Mouse (Mus musculus): ENCODE measurements at regions not wholly inside any gene's neighbourhood (a gene's known extent, or its start where the extent isn't known, plus 50 kb on each side); places are given as distances from the start of the nearest gene placed in this dataset.
A peak's percentile ranks its signal among the peaks of the same experiment; 100 is the strongest.

- DNase-seq (ENCODE audit: low spot score, missing footprints) (no peak), ATAC-seq (ENCODE audit: low FRiP score) (no peak)
- Histone ChIP-seq H3K9ac (ENCODE audit: low read length) (no peak overlapping the region), H3K27me3 (ENCODE audit: control insufficient read depth, insufficient read depth, low read length) (no peaks in the 10 kb centered on the region), H3K4me3 (ENCODE audit: low read depth, low read length) (no peak overlapping the region), H3K27ac (ENCODE audit: low read depth, low read length) (no peak overlapping the region), H3K9me3 (ENCODE audit: control insufficient read depth, low read length) (no peaks in the 10 kb centered on the region), H3K4me2 (no peak overlapping the region), H3K4me1 (ENCODE audit: control insufficient read depth, insufficient read depth, low read length) (no peaks in the 10 kb centered on the region), H3K36me3 (ENCODE audit: control insufficient read depth, insufficient read depth, low read length) (no peaks in the 10 kb centered on the region)
- WGBS, result 78% methylated on average over 2 of the region's 2 CpGs
Measured at GRCm38 (mm10) chr16:50899151-50899550, 308.2 kb upstream of the Ccdc54 start.

- Histone ChIP-seq H3K4me1 (ENCODE audit: control insufficient read depth, insufficient read depth, low read length) (no peaks in the 10 kb centered on the region), H3K27ac (ENCODE audit: low read depth, low read length) (no peak overlapping the region), H3K9ac (ENCODE audit: low read length) (no peak overlapping the region), H3K4me3 (ENCODE audit: low read depth, low read length) (no peak overlapping the region), H3K9me3 (ENCODE audit: control insufficient read depth, low read length) (no peaks in the 10 kb centered on the region), H3K36me3 (ENCODE audit: control insufficient read depth, insufficient read depth, low read length) (no peaks in the 10 kb centered on the region), H3K27me3 (ENCODE audit: control insufficient read depth, insufficient read depth, low read length) (no peaks in the 10 kb centered on the region), H3K4me2 (no peak overlapping the region)
- no peak for DNase-seq (ENCODE audit: low spot score, missing footprints)
- no peak for ATAC-seq (ENCODE audit: low FRiP score)
- 66% methylated on average over 3 of the region's 3 CpGs for WGBS
Measured at GRCm38 (mm10) chr16:50877926-50878325, 287.0 kb upstream of the Ccdc54 start.

DNA sequence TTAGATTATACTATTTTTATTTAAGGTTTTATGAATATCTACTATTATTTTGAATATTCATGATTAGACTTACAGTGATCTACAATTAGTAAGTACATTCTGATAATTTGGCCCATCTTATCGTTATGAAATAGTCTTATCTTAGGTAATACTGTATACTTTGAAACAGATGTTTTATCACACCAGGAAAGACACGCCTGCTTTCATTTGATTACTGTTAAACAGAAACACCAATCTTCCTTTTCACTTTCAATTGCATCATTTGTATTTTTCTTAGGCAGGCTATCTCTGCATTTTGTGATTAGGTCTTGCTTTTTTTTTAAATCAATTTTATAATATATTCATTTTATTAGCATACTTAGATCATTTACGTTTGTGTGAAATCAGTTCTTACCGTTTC lies 280.4 kb upstream of the Ccdc54 start:
- Histone ChIP-seq H3K4me3 (ENCODE audit: low read depth, low read length) (no peak overlapping the region), H3K36me3 (ENCODE audit: control insufficient read depth, insufficient read depth, low read length) (no peaks in the 10 kb centered on the region), H3K9ac (ENCODE audit: low read length) (no peak overlapping the region), H3K27ac (ENCODE audit: low read depth, low read length) (no peak overlapping the region), H3K9me3 (ENCODE audit: control insufficient read depth, low read length) (no peaks in the 10 kb centered on the region), H3K4me1 (ENCODE audit: control insufficient read depth, insufficient read depth, low read length) (no peaks in the 10 kb centered on the region), H3K4me2 (no peak overlapping the region), H3K27me3 (ENCODE audit: control insufficient read depth, insufficient read depth, low read length) (no peaks in the 10 kb centered on the region)
- ATAC-seq (ENCODE audit: low FRiP score), result no peak
- 91% methylated on average over 4 of the region's 4 CpGs for WGBS
- no peak for DNase-seq (ENCODE audit: low spot score, missing footprints)

DNA sequence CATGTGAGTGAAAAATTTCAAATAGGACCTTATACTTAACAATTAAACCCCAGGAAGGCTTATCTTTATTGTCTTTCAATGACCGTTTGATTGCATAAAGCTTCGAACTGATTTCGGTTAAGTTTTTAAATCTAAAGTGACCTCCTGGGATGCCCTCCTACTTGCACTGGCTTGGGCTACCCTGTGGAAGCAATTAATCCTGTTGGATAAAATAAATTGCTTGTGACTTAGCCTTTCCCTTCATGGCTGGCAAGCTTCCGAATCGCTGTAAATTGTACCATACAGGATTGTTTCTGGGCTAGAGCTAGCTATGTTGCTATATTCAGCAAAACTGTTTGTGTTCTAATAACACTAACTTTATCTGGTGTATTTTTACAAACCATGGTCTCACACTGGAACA lies 272.6 kb upstream of the Ccdc54 start:
- H3K9ac ChIP-seq (ENCODE audit: low read length), result no peak overlapping the region
- H3K4me1 ChIP-seq (ENCODE audit: control insufficient read depth, insufficient read depth, low read length), result no peaks in the 10 kb centered on the region
- no peak overlapping the region for H3K4me2 ChIP-seq
- 73% methylated on average over 5 of the region's 5 CpGs for whole genome bisulfite sequencing
- no peak overlapping the region for H3K4me3 ChIP-seq (ENCODE audit: low read depth, low read length)
- ATAC-seq (ENCODE audit: low FRiP score) (no peak), DNase-seq (ENCODE audit: low spot score, missing footprints) (no peak)
- no peaks in the 10 kb centered on the region for H3K36me3 ChIP-seq (ENCODE audit: control insufficient read depth, insufficient read depth, low read length)
- H3K27ac ChIP-seq (ENCODE audit: low read depth, low read length), result no peak overlapping the region
- no peaks in the 10 kb centered on the region for H3K9me3 ChIP-seq (ENCODE audit: control insufficient read depth, low read length)
- no peaks in the 10 kb centered on the region for H3K27me3 ChIP-seq (ENCODE audit: control insufficient read depth, insufficient read depth, low read length)

DNA sequence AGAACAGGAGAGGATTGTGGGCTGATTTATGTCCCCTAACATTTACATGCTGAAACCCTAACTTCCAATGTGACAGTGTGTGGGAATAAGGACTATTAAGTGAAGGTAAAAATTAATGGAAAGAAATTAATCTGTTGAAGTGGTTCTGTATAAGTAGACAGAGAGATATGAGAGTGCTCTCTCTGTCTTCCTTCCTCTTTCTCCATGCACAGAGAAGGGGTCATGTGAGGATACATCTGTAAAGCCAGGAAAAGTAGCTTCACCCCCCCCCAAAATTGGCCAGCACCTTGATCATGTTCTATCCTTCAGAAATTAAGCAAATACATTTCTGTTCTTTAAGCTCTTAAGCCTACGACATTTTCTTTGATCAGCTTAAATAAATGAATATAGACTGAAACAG lies 268.6 kb upstream of the Ccdc54 start:
- no peak overlapping the region for H3K4me2 ChIP-seq
- no peak for DNase-seq (ENCODE audit: low spot score, missing footprints)
- no peaks in the 10 kb centered on the region for H3K27me3 ChIP-seq (ENCODE audit: control insufficient read depth, insufficient read depth, low read length)
- H3K4me3 ChIP-seq (ENCODE audit: low read depth, low read length), result no peak overlapping the region
- H3K4me1 ChIP-seq (ENCODE audit: control insufficient read depth, insufficient read depth, low read length), result no peaks in the 10 kb centered on the region
- H3K36me3 ChIP-seq (ENCODE audit: control insufficient read depth, insufficient read depth, low read length), result no peaks in the 10 kb centered on the region
- 93% methylated on average over 1 of the region's 1 CpGs for WGBS
- ATAC-seq (ENCODE audit: low FRiP score), result no peak
- H3K27ac ChIP-seq (ENCODE audit: low read depth, low read length), result no peak overlapping the region
- H3K9me3 ChIP-seq (ENCODE audit: control insufficient read depth, low read length), result no peaks in the 10 kb centered on the region
- no peak overlapping the region for H3K9ac ChIP-seq (ENCODE audit: low read length)

- Histone ChIP-seq H3K27me3 (ENCODE audit: control insufficient read depth, insufficient read depth, low read length) (no peaks in the 10 kb centered on the region), H3K27ac (ENCODE audit: low read depth, low read length) (no peak overlapping the region), H3K36me3 (ENCODE audit: control insufficient read depth, insufficient read depth, low read length) (no peaks in the 10 kb centered on the region), H3K9me3 (ENCODE audit: control insufficient read depth, low read length) (no peaks in the 10 kb centered on the region), H3K4me2 (no peak overlapping the region), H3K4me1 (ENCODE audit: control insufficient read depth, insufficient read depth, low read length) (no peaks in the 10 kb centered on the region), H3K9ac (ENCODE audit: low read length) (no peak overlapping the region), H3K4me3 (ENCODE audit: low read depth, low read length) (no peak overlapping the region)
- no peak for DNase-seq (ENCODE audit: low spot score, missing footprints)
- WGBS, result 88% methylated on average over 5 of the region's 5 CpGs
- no peak for ATAC-seq (ENCODE audit: low FRiP score)
Measured at GRCm38 (mm10) chr16:50852081-50852480, 261.1 kb upstream of the Ccdc54 start.

DNA sequence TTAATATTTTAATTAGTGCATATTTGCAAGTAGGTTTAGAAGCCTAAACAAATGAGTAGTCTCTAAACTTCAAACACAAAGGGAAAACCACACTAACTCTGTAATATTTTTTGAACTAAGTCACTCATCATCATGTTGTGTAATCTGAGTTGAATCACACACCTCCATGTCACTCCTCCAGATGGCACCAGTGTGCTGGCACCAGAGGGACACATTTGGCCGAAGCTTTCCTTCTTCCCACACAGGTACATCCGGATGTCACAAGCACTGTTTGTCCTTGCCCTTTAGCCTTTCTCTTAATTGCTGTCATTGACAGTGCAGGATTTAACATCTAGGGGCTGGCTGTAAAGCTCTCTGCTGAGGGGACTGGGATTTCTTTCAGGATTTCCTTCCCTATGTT lies 256.7 kb upstream of the Ccdc54 start:
- no peak overlapping the region for H3K4me3 ChIP-seq (ENCODE audit: low read depth, low read length)
- DNase-seq (ENCODE audit: low spot score, missing footprints) (no peak), ATAC-seq (ENCODE audit: low FRiP score) (no peak)
- WGBS, result 54% methylated on average over 2 of the region's 2 CpGs
- no peak overlapping the region for H3K9ac ChIP-seq (ENCODE audit: low read length)
- no peaks in the 10 kb centered on the region for H3K4me1 ChIP-seq (ENCODE audit: control insufficient read depth, insufficient read depth, low read length)
- H3K27me3 ChIP-seq (ENCODE audit: control insufficient read depth, insufficient read depth, low read length), result no peaks in the 10 kb centered on the region
- no peaks in the 10 kb centered on the region for H3K9me3 ChIP-seq (ENCODE audit: control insufficient read depth, low read length)
- no peaks in the 10 kb centered on the region for H3K36me3 ChIP-seq (ENCODE audit: control insufficient read depth, insufficient read depth, low read length)
- no peak overlapping the region for H3K27ac ChIP-seq (ENCODE audit: low read depth, low read length)
- no peak overlapping the region for H3K4me2 ChIP-seq

DNA sequence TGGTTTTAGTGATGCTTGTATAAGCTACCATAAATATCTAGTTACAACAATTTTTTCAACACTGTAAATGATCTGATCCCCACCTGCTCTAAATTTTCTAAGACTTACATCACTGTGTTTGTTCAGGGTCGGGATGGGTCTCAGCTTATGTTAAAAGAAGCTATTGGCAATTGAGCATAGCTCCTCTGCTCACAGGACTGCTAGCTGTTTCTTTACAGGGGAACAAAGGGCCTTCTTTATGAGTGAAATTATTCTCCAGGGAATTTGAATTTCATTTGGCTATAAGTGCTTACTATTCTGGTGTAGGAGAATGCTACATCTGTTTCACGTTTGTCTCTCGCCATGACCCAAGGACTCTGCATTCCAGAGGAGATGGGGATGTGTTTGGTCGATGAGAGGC lies 255.6 kb upstream of the Ccdc54 start:
- WGBS, result 74% methylated on average over 4 of the region's 4 CpGs
- no peak for ATAC-seq (ENCODE audit: low FRiP score)
- no peaks in the 10 kb centered on the region for H3K4me1 ChIP-seq (ENCODE audit: control insufficient read depth, insufficient read depth, low read length)

DNA sequence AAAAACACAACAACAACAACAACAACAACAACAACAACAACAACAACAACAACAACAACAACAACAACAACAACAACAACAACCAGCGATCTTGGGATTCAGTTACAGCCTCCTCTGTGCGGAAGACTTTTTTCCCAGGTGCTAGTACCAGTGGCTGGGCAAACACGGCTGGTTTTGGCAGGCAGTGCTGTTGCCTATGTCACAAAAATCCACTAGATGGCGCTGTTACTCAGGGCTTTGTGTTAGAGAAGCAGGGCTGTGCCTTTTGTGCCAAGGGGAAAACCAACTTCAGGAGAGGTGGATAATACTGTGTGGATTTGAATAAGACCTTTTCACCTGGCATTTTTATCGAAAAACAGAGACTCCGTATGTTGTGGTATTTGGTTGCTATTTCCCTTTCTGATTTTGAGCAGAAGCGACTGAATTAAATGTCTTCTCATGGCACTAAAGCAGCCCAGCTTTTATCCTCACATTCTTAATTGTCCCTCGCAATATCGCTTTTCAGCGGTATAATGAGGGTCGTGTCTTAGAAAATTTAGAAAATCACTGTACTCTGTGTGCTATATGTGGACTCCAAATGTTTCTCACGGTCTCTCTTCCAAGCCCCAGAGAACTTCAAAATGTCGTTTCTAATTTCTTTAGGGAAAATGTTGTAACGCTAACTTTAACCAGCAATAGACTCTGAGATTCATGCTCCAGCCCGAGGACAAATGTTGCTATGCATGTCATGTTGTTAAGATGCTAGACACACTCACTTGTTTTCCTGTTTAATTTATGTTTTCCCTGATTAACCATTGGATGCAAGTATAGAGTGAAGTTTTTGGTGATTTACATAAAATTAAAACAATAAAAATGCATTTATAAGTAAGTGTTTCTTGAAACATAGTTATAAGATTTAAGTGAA lies 251.0 kb upstream of the Ccdc54 start:
- Histone ChIP-seq H3K4me1 (ENCODE audit: control insufficient read depth, insufficient read depth, low read length) (no peaks in the 10 kb centered on the region), H3K27ac (ENCODE audit: low read depth, low read length) (no peak overlapping the region), H3K36me3 (ENCODE audit: control insufficient read depth, insufficient read depth, low read length) (no peaks in the 10 kb centered on the region), H3K9me3 (ENCODE audit: control insufficient read depth, low read length) (no peaks in the 10 kb centered on the region), H3K9ac (ENCODE audit: low read length) (no peak overlapping the region), H3K4me3 (ENCODE audit: low read depth, low read length) (no peak overlapping the region), H3K27me3 (ENCODE audit: control insufficient read depth, insufficient read depth, low read length) (no peaks in the 10 kb centered on the region), H3K4me2 (no peak overlapping the region)
- 54% methylated on average over 15 of the region's 15 CpGs for WGBS
- DNase-seq (ENCODE audit: low spot score, missing footprints) (peak; percentile 97), ATAC-seq (ENCODE audit: low FRiP score) (peak; percentile 92)

More for the DNA sequence above, 255.6 kb upstream of the Ccdc54 start:
- Histone ChIP-seq H3K27ac (ENCODE audit: low read depth, low read length) (no peak overlapping the region), H3K36me3 (ENCODE audit: control insufficient read depth, insufficient read depth, low read length) (no peaks in the 10 kb centered on the region), H3K9me3 (ENCODE audit: control insufficient read depth, low read length) (no peaks in the 10 kb centered on the region), H3K4me2 (no peak overlapping the region), H3K27me3 (ENCODE audit: control insufficient read depth, insufficient read depth, low read length) (no peaks in the 10 kb centered on the region), H3K4me3 (ENCODE audit: low read depth, low read length) (no peak overlapping the region), H3K9ac (ENCODE audit: low read length) (no peak overlapping the region)
- no peak for DNase-seq (ENCODE audit: low spot score, missing footprints)
